Mouse (Mus musculus) liver, embryonic 14.5 days (tissue): ENCODE measurements around the gene Lipc.

ENCODE experiments used
- CTCF ChIP-seq: IDR thresholded peaks from 2 replicates; pipeline ENCODE4 v1.5.1; 2016; ENCODE audit warnings: antibody characterized with exemption, low read depth, control low read depth
- EP300 ChIP-seq: IDR thresholded peaks from 2 replicates; pipeline ENCODE4 v1.6.1; 2016; ENCODE audit warnings: antibody characterized with exemption, low read depth

DNA sequence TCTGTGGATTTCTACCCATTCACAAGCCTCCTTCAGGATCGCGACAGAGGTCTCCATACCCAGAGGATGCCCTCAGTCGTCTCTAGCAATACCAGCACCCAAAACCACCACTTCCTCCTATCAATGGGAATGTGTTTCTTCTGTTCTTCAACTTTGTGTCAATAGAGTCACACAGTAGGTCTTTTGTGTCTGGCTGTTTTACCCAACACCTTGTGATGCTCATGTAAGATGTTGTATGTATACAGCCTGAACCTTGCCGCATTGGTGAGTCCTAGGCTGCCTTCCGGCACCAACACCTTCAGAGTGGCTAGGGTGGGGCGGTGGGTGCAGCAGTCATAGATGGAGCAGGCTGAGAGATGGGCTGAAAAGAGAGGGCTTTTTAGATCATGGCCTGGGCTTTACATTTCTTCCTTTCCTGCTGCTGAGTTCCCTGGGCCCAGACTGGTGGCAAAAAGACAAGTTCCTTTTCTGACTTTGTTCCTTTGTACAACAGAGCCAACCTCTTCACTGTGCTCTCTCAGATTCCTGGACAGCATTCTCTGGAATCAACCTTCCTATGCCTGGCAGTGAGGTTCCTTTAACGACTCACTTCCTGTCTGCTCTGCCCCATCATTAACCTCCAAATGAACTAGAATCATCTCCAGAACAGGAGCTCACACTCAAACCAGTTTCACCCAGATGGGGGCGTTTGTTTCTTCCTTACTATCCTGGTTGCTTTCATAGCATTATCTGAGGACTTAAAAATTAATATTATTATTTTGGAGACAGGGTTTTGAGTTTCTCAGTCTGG, 110.4 kb downstream of the Lipc start:
- no peak for TF ChIP-seq CTCF
- no peak for TF ChIP-seq EP300
